Mouse (Mus musculus) embryonic facial prominence, embryonic 14.5 days (tissue): ENCODE measurements around the gene Diaph2. TPM values are rescaled to one million over a fixed set of nuclear protein-coding genes. Genes with fewer than 3 reads are reported as not detected.

Experiments
- ATAC-seq: fragments of 200-750 bp; cut with Nextera tagmentation; 2 replicates; pipeline ENCODE4 v1.8.0; 2017; ENCODE audit warnings: low read depth, moderate number of reproducible peaks, moderate TSS enrichment
- DNase-seq: peaks from one replicate; pipeline ENCODE4 v3.0.0-alpha.2; 2015; ENCODE audit warnings: low spot score
- H3K27ac ChIP-seq: fragments of 300-500 bp; sonication (generic); replicated peaks from 2 replicates; pipeline ENCODE4 v1.5.1; 2014; ENCODE audit warnings: low read depth, mild to moderate bottlenecking, low read length, moderate library complexity
- H3K27me3 ChIP-seq: fragments of 300-500 bp; sonication (generic); replicated peaks from 2 replicates; pipeline ENCODE4 v1.6.1; 2014; ENCODE audit warnings: low read length; ENCODE audit not compliant: control insufficient read depth, insufficient read depth
- H3K36me3 ChIP-seq: fragments of 300-500 bp; sonication (generic); 2 replicates; pipeline ENCODE4 v1.6.1; 2014; ENCODE audit warnings: low read length, mixed read lengths; ENCODE audit not compliant: control insufficient read depth, insufficient read depth
- H3K4me1 ChIP-seq: fragments of 300-500 bp; sonication (generic); 2 replicates; pipeline ENCODE4 v1.6.1; 2014; ENCODE audit warnings: antibody characterized with exemption, low read length; ENCODE audit not compliant: control insufficient read depth, insufficient read depth
- H3K4me2 ChIP-seq: fragments of 300-500 bp; sonication (generic); 2 replicates; pipeline ENCODE4 v1.6.1; 2014; ENCODE audit warnings: low read depth, mild to moderate bottlenecking, low read length, moderate library complexity, mixed read lengths
- H3K4me3 ChIP-seq: fragments of 300-500 bp; sonication (generic); 2 replicates; pipeline ENCODE4 v1.5.1; 2014; ENCODE audit warnings: low read depth, mild to moderate bottlenecking, low read length
- H3K9ac ChIP-seq: fragments of 300-500 bp; sonication (generic); 2 replicates; pipeline ENCODE4 v1.6.1; 2014; ENCODE audit warnings: low read depth, mild to moderate bottlenecking, low read length, moderate library complexity, mixed read lengths
- H3K9me3 ChIP-seq: fragments of 300-500 bp; sonication (generic); 2 replicates; pipeline ENCODE4 v1.6.1; 2016; ENCODE audit warnings: low read length; ENCODE audit not compliant: control insufficient read depth
- WGBS: fragments of 180-500 bp; shearing (Covaris S2); extraction: QIAGEN DNeasy Blood & Tissue Kit; methylation state at CpG from one replicate; pipeline ENCODE4 v1.1.7; 2014; 5-methylcytosine and 5-hydroxymethylcytosine counted together
- polyA plus RNA-seq: library from polyadenylated mRNA; unstranded; fragments of >200 nt; fragmentation: Nextera tagmentation; extraction: Ambion mirVana; gene quantifications from 2 replicates; pipeline ENCODE4 v1.2.1, GENCODE M21; 2014

The Diaph2 gene
- polyA plus RNA-seq, 1 experiment from 2014 or later, result 5.9 TPM

- WGBS, result 29% methylated on average over 5 of the region's 5 CpGs
- DNase-seq (peak; percentile 8), ATAC-seq (no peak)
- no peaks in the 10 kb centered on the region; the same call in 1 of the 2 replicates for H3K27me3 ChIP-seq
- no peaks in the 10 kb centered on the region for H3K36me3 ChIP-seq
- no peak overlapping the region for H3K4me2 ChIP-seq
- H3K9ac ChIP-seq, result no peak overlapping the region
- no peaks in the 10 kb centered on the region for H3K9me3 ChIP-seq
- no peak overlapping the region for H3K27ac ChIP-seq
- no peaks in the 10 kb centered on the region for H3K4me1 ChIP-seq
- no peak overlapping the region for H3K4me3 ChIP-seq
Observed at GRCm38 (mm10) chrX:130505626-130506025, 756.1 kb downstream of the Diaph2 start.
